Mouse (Mus musculus) neural tube, embryonic 12.5 days (tissue): Measurements from ENCODE around the gene Shh. TPM values are rescaled to one million over a fixed set of nuclear protein-coding genes. Genes with fewer than 3 reads are reported as not detected.

Source experiments
- ATAC-seq: fragments of 200-750 bp; cut with Nextera tagmentation; 2 replicates; pipeline ENCODE4 v1.8.0; 2017; ENCODE audit warnings: low read depth, mild to moderate bottlenecking, moderate TSS enrichment, moderate library complexity; ENCODE audit not compliant: low FRiP score
- H3K27ac ChIP-seq: fragments of 300-500 bp; sonication (generic); 2 replicates; pipeline ENCODE4 v1.5.1; 2016
- H3K27me3 ChIP-seq: fragments of 300-500 bp; sonication (generic); replicated peaks from 2 replicates; pipeline ENCODE4 v1.6.1; 2016; ENCODE audit warnings: mild to moderate bottlenecking
- H3K36me3 ChIP-seq: fragments of 300-500 bp; sonication (generic); 2 replicates; pipeline ENCODE4 v1.6.1; 2016; ENCODE audit warnings: mild to moderate bottlenecking
- H3K4me1 ChIP-seq: fragments of 300-500 bp; sonication (generic); 2 replicates; pipeline ENCODE4 v1.6.1; 2016
- H3K4me2 ChIP-seq: fragments of 300-500 bp; sonication (generic); replicated peaks from 2 replicates; pipeline ENCODE4 v1.6.1; 2016; ENCODE audit warnings: mild to moderate bottlenecking
- H3K4me3 ChIP-seq: fragments of 300-500 bp; sonication (generic); 2 replicates; pipeline ENCODE4 v1.5.1; 2016
- H3K9ac ChIP-seq: fragments of 300-500 bp; sonication (generic); 2 replicates; pipeline ENCODE4 v1.6.1; 2016; ENCODE audit warnings: mild to moderate bottlenecking
- H3K9me3 ChIP-seq: fragments of 300-500 bp; sonication (generic); 2 replicates; pipeline ENCODE4 v1.6.1; 2016; ENCODE audit warnings: mild to moderate bottlenecking
- WGBS: fragments of 180-500 bp; shearing (Covaris S2); methylation state at CpG from one replicate; pipeline ENCODE4 v1.1.7; 2016; 5-methylcytosine and 5-hydroxymethylcytosine counted together
- polyA plus RNA-seq: library from polyadenylated mRNA; unstranded; fragments of >200 nt; fragmentation: Nextera tagmentation; extraction: Ambion mirVana; gene quantifications from 2 replicates; pipeline ENCODE4 v1.2.1, GENCODE M21; 2016

Gene Shh
- polyA plus RNA-seq, 1 experiment from 2014 or later, result 3.0 TPM

DNA sequence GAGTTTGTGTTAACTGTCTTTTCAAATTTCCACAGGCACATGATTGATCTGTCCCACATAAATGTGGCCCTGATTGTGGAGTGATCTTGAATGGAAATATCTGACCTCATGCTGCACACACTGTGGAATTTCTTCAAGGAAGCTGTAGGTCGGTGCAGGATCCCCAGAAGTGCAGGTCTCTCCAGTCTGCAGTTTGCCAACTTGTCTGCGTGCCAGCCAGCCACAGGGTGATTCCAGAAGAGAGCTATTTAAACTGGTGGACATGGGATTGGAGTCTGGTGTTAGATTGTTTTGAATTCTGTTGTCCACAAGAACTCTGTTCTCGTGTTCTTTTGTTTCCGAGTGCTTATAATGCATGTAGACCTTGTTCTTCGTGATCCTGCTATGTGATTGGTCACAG lies 53.5 kb downstream of the Shh start:
- no peak overlapping the region for H3K4me2 ChIP-seq
- no peak for ATAC-seq
- H3K36me3 ChIP-seq, result peaks cover 83% of the 10 kb centered on the region
- H3K9ac ChIP-seq, result no peak overlapping the region
- H3K4me1 ChIP-seq, result no peaks in the 10 kb centered on the region
- H3K9me3 ChIP-seq, result no peaks in the 10 kb centered on the region
- 95% methylated on average over 5 of the region's 5 CpGs for WGBS
- H3K27ac ChIP-seq, result no peak overlapping the region
- H3K27me3 ChIP-seq, result no peaks in the 10 kb centered on the region
- no peak overlapping the region for H3K4me3 ChIP-seq

DNA sequence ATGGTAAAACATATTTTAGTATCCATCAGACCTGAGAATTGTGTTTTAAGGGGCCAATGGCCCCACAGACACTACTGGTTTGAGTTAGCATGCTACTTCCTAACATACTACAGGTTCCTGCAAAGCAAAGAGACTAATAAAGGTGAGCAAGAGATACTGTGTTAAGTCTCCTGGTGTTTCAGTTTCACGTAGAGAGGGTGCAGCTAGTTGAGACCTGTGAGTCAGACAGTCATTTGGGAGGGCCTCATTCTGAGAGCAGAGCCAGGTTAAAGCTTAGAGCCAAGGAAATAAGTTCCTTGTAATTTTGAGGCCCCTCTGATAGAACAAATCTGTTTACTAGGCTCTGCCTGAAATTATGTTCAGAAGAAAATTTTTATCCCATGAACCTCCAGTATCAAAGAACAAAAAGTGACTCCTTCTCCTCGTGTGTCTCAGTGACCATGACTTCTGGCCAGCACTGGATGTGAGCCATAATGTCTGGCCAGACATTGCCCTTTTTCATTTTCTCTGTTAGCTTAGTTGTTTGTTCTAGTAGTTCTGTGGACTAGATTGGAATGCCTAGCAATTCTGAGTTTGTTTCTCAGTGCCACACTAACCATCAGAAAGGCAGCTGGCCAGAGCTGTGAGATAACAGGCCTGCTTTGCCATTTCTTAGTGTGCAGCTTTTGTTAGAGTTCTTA lies 54.9 kb downstream of the Shh start:
- WGBS, result 99% methylated on average over 2 of the region's 2 CpGs
- H3K27ac ChIP-seq, result no peak overlapping the region
- peaks cover 76% of the 10 kb centered on the region for H3K36me3 ChIP-seq
- no peak overlapping the region for H3K4me2 ChIP-seq
- H3K9me3 ChIP-seq, result no peaks in the 10 kb centered on the region
- H3K27me3 ChIP-seq, result no peaks in the 10 kb centered on the region
- ATAC-seq, result no peak
- no peak overlapping the region for H3K4me3 ChIP-seq
- H3K9ac ChIP-seq, result no peak overlapping the region
- H3K4me1 ChIP-seq, result no peaks in the 10 kb centered on the region

Other genes starting within 250 kb of the Shh start
- gene Cnpy1, start 221.4 kb downstream of the Shh start, polyA plus RNA-seq, result 8.0 and 8.7 TPM in 2 replicates
- 22.5 and 23.9 TPM in 2 replicates for gene Rbm33, start 150.1 kb downstream of the Shh start, polyA plus RNA-seq